Mouse (Mus musculus) retina, adult 2 months (tissue): ENCODE measurements around the gene Mup11.
"Not testable (repeated sequence)": the region's sequence is repeated elsewhere in the genome, so short reads cannot be mapped to it uniquely, and the experiment has no call there.

Source experiments
- DNase-seq: peaks from one replicate; pipeline ENCODE4 v3.0.0-alpha.2; 2012; ENCODE audit warnings: low read depth, low spot score

Mup11 gene

GRCm38 (mm10) chr4:60662311-60662710 is at the start of gene Mup11:
Gene Mup11 (minus strand): TSS chr4:60662411.
- not testable (repeated sequence) for DNase-seq
